Mouse (Mus musculus): ENCODE measurements around the gene Abhd16a.

DNA sequence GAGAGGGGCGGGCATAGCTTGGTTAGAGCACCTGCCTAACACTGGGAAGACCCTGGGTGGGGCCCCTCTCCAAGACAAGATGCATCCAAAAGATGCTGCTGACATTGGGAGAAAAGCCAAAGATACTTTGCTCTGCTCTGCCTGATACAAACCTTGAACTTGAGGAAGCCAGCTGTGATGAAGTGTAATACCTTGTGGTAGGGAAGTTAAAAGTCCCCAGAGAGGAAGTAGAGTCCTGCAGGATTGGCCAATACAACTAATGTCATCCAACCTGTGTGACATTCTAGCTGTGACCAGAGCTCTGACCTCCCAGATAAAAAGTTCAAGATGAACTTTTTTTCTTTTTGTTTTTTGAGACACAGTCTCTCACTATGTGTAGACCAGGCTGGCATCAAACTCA is 36.0 kb downstream of the Abhd16a start:
- TF ChIP-seq CTCF (IDR thresholded peaks at IDR 0.05) (no peak), EP300 (IDR thresholded peaks at IDR 0.05; ENCODE audit: insufficient read depth, low read depth, low read length) (no peak), POLR2A (IDR thresholded peaks at IDR 0.05; ENCODE audit: insufficient read depth, low read depth, low read length) (no peak)
